Mouse (Mus musculus) hindbrain, embryonic 15.5 days (tissue): ENCODE data around the gene Crybb1. TPM values are rescaled to one million over a fixed set of nuclear protein-coding genes. Genes with fewer than 3 reads are reported as not detected.

Source experiments
- ATAC-seq: fragments of 200-750 bp; cut with Nextera tagmentation; 2 replicates; pipeline ENCODE4 v1.8.0; 2017; ENCODE audit warnings: low read depth, moderate number of reproducible peaks, moderate TSS enrichment; ENCODE audit not compliant: low FRiP score
- H3K27ac ChIP-seq: fragments of 300-500 bp; sonication (generic); replicated peaks from 2 replicates; pipeline ENCODE4 v1.5.1; 2015; ENCODE audit warnings: mild to moderate bottlenecking, inconsistent platforms
- H3K27me3 ChIP-seq: fragments of 300-500 bp; sonication (generic); 2 replicates; pipeline ENCODE4 v1.6.1; 2015; ENCODE audit warnings: control low read depth, inconsistent platforms
- H3K36me3 ChIP-seq: fragments of 300-500 bp; sonication (generic); 2 replicates; pipeline ENCODE4 v1.6.1; 2015; ENCODE audit warnings: control low read depth, inconsistent platforms
- H3K4me1 ChIP-seq: fragments of 300-500 bp; sonication (generic); replicated peaks from 2 replicates; pipeline ENCODE4 v1.6.1; 2015; ENCODE audit warnings: control low read depth, inconsistent platforms
- H3K4me2 ChIP-seq: fragments of 300-500 bp; sonication (generic); 2 replicates; pipeline ENCODE4 v1.6.1; 2015; ENCODE audit warnings: moderate library complexity, mild to moderate bottlenecking, inconsistent platforms
- H3K4me3 ChIP-seq: fragments of 300-500 bp; sonication (generic); 2 replicates; pipeline ENCODE4 v1.5.1; 2015; ENCODE audit warnings: mild to moderate bottlenecking, inconsistent platforms
- H3K9ac ChIP-seq: fragments of 300-500 bp; sonication (generic); 2 replicates; pipeline ENCODE4 v1.6.1; 2015; ENCODE audit warnings: inconsistent platforms
- H3K9me3 ChIP-seq: fragments of 300-500 bp; sonication (generic); 2 replicates; pipeline ENCODE4 v1.6.1; 2016; ENCODE audit warnings: control low read depth, inconsistent platforms
- WGBS: fragments of 180-500 bp; shearing (Covaris S2); methylation state at CpG from one replicate; pipeline ENCODE4 v1.1.7; 2015; 5-methylcytosine and 5-hydroxymethylcytosine counted together
- polyA plus RNA-seq: library from polyadenylated mRNA; unstranded; fragments of >200 nt; fragmentation: Nextera tagmentation; extraction: Ambion mirVana; gene quantifications from 2 replicates; pipeline ENCODE4 v1.2.1, GENCODE M21; 2015

Crybb1 gene
- polyA plus RNA-seq, 1 experiment from 2014 or later = 5.3 TPM

- H3K27me3 ChIP-seq = no peaks in the 10 kb centered on the region
- no peaks in the 10 kb centered on the region for H3K36me3 ChIP-seq
- peaks cover 33% of the 10 kb centered on the region for H3K4me1 ChIP-seq
- 35% methylated on average over 3 of the region's 3 CpGs for WGBS
- H3K27ac ChIP-seq = 0 out of 2 replicates have a peak overlapping the region, but pooled peaks have one; percentile 22
- no peaks in the 10 kb centered on the region for H3K9me3 ChIP-seq
- 0 out of 2 replicates have a peak, but pooled peaks have one; percentile 13 for ATAC-seq
- H3K9ac ChIP-seq = no peak overlapping the region
- no peak overlapping the region for H3K4me2 ChIP-seq
- H3K4me3 ChIP-seq = no peak overlapping the region
Measured at GRCm38 (mm10) chr5:112238781-112239482, 16.7 kb upstream of the Crybb1 start.

DNA sequence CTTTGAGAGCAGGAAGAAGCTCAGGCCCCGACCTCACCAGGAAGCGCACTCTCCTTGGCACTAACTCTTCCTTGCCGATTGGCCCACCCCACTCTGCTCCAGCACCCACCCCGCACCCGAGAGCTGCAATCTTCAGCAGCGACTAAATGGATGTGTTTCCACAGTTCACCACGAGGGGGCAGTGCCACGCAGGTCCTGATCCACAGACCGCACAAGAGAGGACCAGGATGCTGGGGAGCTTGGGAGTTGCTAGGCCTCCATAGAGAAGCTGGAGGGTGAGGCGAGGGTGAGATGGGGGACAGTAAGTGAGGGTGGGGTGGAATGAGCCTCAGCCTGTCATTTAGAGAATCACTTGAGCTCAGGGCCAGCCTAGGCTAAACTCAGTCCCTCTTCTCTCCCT, 14.9 kb upstream of the Crybb1 start:
- ATAC-seq = peak; percentile 35; the same call in 1 of the 2 replicates
- no peak overlapping the region; the same call in 1 of the 2 replicates for H3K4me2 ChIP-seq
- no peaks in the 10 kb centered on the region for H3K36me3 ChIP-seq
- no peak overlapping the region for H3K9ac ChIP-seq
- no peaks in the 10 kb centered on the region for H3K27me3 ChIP-seq
- H3K4me3 ChIP-seq = no peak overlapping the region
- H3K9me3 ChIP-seq = no peaks in the 10 kb centered on the region
- peaks cover 33% of the 10 kb centered on the region for H3K4me1 ChIP-seq
- 3% methylated on average over 10 of the region's 10 CpGs for WGBS
- no peak overlapping the region for H3K27ac ChIP-seq

- Histone ChIP-seq H3K4me1 (peaks cover 26% of the 10 kb centered on the region), H3K4me2 (no peak overlapping the region), H3K4me3 (no peak overlapping the region), H3K36me3 (no peaks in the 10 kb centered on the region), H3K9me3 (no peaks in the 10 kb centered on the region), H3K27me3 (no peaks in the 10 kb centered on the region), H3K27ac (no peak overlapping the region), H3K9ac (no peak overlapping the region)
- WGBS = 82% methylated on average over 2 of the region's 2 CpGs
- no peak for ATAC-seq
Measured at GRCm38 (mm10) chr5:112241849-112242248, 13.8 kb upstream of the Crybb1 start.

GRCm38 (mm10) chr5:112242361-112242778, 13.2 kb upstream of the Crybb1 start:
- WGBS = 58% methylated on average over 5 of the region's 5 CpGs
- peaks cover 20% of the 10 kb centered on the region for H3K4me1 ChIP-seq
- no peak overlapping the region for H3K27ac ChIP-seq

DNA sequence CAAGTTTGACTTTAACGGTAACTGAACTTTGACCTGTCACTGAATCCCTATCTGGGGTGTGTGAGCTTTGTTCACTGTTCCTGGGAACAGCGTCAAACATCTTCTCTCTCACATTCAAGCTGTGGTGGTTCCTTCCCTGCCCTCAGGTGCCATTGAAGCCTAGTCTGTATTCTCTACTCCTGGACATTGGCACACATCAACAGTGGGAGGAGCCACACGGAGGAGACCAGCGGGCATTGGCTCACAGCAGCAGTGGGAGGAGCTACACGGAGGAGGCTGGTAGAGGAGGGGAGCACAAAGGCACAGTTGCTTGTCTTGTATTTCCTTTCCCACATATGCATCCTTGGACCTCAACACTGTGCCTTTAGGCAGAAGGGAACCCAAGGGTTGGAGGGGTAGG, 12.6 kb upstream of the Crybb1 start:
- no peak overlapping the region for H3K4me3 ChIP-seq
- peaks cover 15% of the 10 kb centered on the region; the same call in 1 of the 2 replicates for H3K4me1 ChIP-seq
- WGBS = 50% methylated on average over 5 of the region's 5 CpGs
- H3K27me3 ChIP-seq = no peaks in the 10 kb centered on the region
- ATAC-seq = no peak
- no peak overlapping the region for H3K27ac ChIP-seq
- H3K36me3 ChIP-seq = no peaks in the 10 kb centered on the region
- H3K4me2 ChIP-seq = no peak overlapping the region
- no peak overlapping the region for H3K9ac ChIP-seq
- no peaks in the 10 kb centered on the region for H3K9me3 ChIP-seq

More at GRCm38 (mm10) chr5:112242361-112242778, 13.2 kb upstream of the Crybb1 start:
- H3K9ac ChIP-seq = no peak overlapping the region
- H3K27me3 ChIP-seq = no peaks in the 10 kb centered on the region
- no peak for ATAC-seq
- H3K4me3 ChIP-seq = no peak overlapping the region
- H3K36me3 ChIP-seq = no peaks in the 10 kb centered on the region
- no peak overlapping the region for H3K4me2 ChIP-seq
- no peaks in the 10 kb centered on the region for H3K9me3 ChIP-seq

DNA sequence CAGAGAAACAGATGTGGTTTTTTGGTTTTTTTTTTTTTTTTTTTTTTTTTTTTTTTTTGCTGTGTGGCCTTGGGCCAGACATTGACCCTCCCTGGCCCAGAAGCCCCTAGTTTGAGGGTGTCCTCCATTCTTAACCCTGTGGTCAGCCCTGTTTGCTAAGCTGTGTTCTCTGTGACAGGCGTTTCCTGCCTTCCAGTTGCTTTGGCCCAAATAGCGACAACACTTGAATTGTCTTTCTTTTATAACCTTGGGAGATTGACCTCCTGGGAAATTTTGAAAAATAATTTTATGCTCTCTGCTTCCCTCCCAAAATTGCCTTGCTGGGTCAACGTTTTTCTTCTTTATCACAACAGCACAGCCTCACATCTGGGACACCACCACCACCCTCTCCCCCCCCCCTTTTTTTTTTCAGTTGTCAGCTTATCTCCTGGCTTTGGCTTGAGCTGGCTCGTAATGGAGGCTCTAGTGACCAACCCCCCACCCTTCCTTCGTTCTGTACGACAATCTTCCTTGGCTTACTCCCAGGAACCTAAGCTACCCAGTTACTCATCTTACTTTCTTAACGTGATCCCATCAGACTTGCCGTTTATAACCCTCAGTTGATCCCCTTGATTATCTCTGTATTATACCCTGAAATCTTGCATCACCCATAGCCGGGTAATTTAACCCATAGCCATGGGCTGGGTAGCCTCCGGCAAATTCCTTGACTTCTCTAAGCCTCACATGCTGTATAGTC, 11.9 kb upstream of the Crybb1 start:
- H3K9ac ChIP-seq = no peak overlapping the region
- H3K4me3 ChIP-seq = no peak overlapping the region
- no peak overlapping the region for H3K4me2 ChIP-seq
- WGBS = 72% methylated on average over 10 of the region's 10 CpGs
- no peaks in the 10 kb centered on the region for H3K27me3 ChIP-seq
- peaks cover 8% of the 10 kb centered on the region; the same call in 1 of the 2 replicates for H3K4me1 ChIP-seq
- no peak for ATAC-seq
- no peak overlapping the region for H3K27ac ChIP-seq
- no peaks in the 10 kb centered on the region for H3K9me3 ChIP-seq
- H3K36me3 ChIP-seq = no peaks in the 10 kb centered on the region

GRCm38 (mm10) chr5:112244275-112244562, 11.4 kb upstream of the Crybb1 start:
- H3K4me1 ChIP-seq = peaks cover 6% of the 10 kb centered on the region; the same call in 1 of the 2 replicates
- no peak for ATAC-seq
- no peak overlapping the region for H3K27ac ChIP-seq
- WGBS = 93% methylated on average over 1 of the region's 1 CpGs
- no peaks in the 10 kb centered on the region for H3K27me3 ChIP-seq
- H3K9me3 ChIP-seq = no peaks in the 10 kb centered on the region
- no peak overlapping the region for H3K4me2 ChIP-seq
- no peaks in the 10 kb centered on the region for H3K36me3 ChIP-seq
- no peak overlapping the region for H3K9ac ChIP-seq
- H3K4me3 ChIP-seq = no peak overlapping the region

DNA sequence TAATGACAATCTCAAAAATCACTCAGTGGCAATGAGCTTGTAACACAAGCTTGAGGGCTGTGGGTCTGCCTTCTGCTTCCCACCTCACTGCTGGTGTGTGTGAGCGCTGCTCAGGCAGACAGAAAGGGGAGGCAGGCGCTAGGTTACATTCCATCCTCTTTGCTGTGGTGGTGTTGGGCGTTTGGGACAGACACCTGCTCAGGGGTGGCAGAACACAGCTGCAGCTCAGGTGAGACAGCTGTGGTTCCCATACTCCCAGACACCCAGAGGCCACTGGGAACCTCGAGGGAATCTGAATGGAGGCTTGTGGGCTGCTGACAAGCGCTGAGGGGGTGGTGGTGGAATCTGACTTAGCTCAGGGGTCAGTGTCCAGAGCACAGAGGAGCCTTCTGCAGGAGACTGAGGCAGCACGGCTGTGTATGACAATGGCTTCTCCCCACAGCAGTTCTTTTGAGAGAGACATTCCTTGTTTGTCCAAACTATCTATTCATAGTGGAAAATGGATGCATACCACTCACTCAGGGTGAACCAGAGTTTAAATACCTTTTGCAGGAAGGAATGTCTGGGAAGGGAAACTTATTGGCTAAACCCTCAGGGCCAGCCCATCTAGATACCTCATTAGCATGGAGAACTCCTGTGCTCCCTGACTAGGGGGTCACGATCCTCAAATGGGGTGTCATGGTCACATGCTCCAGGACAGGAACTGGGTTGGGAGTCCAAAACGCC, 10.6 kb upstream of the Crybb1 start:
- 52% methylated on average over 8 of the region's 8 CpGs for WGBS
- H3K4me2 ChIP-seq = no peak overlapping the region
- no peak overlapping the region for H3K4me3 ChIP-seq
- no peaks in the 10 kb centered on the region for H3K9me3 ChIP-seq
- H3K9ac ChIP-seq = no peak overlapping the region
- H3K27ac ChIP-seq = no peak overlapping the region
- H3K36me3 ChIP-seq = no peaks in the 10 kb centered on the region
- H3K27me3 ChIP-seq = no peaks in the 10 kb centered on the region
- H3K4me1 ChIP-seq = peaks cover 6% of the 10 kb centered on the region; the same call in 1 of the 2 replicates
- ATAC-seq = no peak

DNA sequence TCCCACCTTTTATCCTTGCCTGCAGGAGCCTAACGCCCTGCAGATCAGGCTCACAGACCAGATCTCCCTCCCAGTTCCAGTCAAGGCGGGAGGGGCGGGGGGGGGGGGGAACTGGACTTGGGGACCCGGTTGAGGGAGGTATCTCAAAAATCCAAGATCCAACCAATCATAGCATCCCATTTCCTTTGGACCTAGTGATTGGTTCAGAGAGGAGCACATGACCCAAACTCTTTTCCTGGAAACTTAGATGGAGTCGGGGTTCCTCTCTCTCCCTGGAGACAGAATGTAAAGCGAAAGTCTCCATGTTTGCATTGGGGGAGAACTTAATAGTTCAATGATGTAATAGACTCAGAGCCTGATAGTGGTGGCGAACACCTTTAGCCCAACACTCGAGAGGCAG, 8.2 kb upstream of the Crybb1 start:
- Histone ChIP-seq H3K27me3 (no peaks in the 10 kb centered on the region), H3K9ac (no peak overlapping the region), H3K9me3 (no peaks in the 10 kb centered on the region), H3K4me3 (no peak overlapping the region), H3K36me3 (no peaks in the 10 kb centered on the region), H3K4me1 (no peaks in the 10 kb centered on the region), H3K27ac (no peak overlapping the region), H3K4me2 (no peak overlapping the region)
- no peak for ATAC-seq
- WGBS = 46% methylated on average over 8 of the region's 8 CpGs

DNA sequence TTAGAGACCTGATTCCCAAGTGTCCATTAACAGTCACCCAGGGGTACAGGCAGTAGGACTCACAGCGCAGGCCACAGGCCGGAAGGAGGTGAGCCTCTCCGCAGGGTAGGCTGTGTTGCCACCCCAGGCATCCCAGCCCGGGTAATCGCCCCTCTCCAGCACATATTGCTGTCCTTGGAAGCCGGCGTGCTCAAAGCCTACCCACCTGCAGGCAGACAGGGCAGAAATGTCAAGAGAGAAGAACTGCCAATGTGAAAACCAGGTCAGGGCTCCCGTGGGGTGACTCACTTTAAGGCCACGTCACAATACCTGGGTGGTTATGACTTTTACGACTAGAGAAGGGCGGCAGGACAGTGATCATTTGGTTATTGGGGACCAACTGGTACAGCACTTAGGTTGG, 6.5 kb upstream of the Crybb1 start:
- WGBS = 89% methylated on average over 11 of the region's 11 CpGs
- Histone ChIP-seq H3K36me3 (no peaks in the 10 kb centered on the region), H3K4me1 (peaks cover under 1% of the 10 kb centered on the region; the same call in 1 of the 2 replicates), H3K4me2 (no peak overlapping the region), H3K27me3 (no peaks in the 10 kb centered on the region), H3K27ac (no peak overlapping the region), H3K9me3 (no peaks in the 10 kb centered on the region), H3K9ac (no peak overlapping the region), H3K4me3 (no peak overlapping the region)
- ATAC-seq = no peak

GRCm38 (mm10) chr5:112252400-112252799, 3.2 kb upstream of the Crybb1 start, which contains the start of gene Cryba4:
Cryba4 (minus strand) TSS chr5:112252518.
- H3K4me2 ChIP-seq = no peak within 1 kb of the TSS
- H3K27me3 ChIP-seq = no peaks in the 10 kb centered on the region
- H3K4me3 ChIP-seq = no peak within 1 kb of the TSS
- no peaks in the 10 kb centered on the region for H3K36me3 ChIP-seq
- WGBS = 75% methylated on average over 2 of the region's 2 CpGs
- no peak within 1 kb of the TSS for H3K9ac ChIP-seq
- H3K27ac ChIP-seq = no peak within 1 kb of the TSS
- no peak for ATAC-seq
- H3K4me1 ChIP-seq = peaks cover 23% of the 10 kb centered on the region
- no peaks in the 10 kb centered on the region for H3K9me3 ChIP-seq

GRCm38 (mm10) chr5:112253169-112253568, 2.4 kb upstream of the Crybb1 start:
- H3K4me1 ChIP-seq = peaks cover 23% of the 10 kb centered on the region
- H3K9ac ChIP-seq = no peak overlapping the region
- no peaks in the 10 kb centered on the region for H3K36me3 ChIP-seq
- H3K27ac ChIP-seq = no peak overlapping the region
- no peak for ATAC-seq
- H3K4me3 ChIP-seq = no peak overlapping the region
- H3K27me3 ChIP-seq = no peaks in the 10 kb centered on the region
- H3K9me3 ChIP-seq = no peaks in the 10 kb centered on the region
- H3K4me2 ChIP-seq = no peak overlapping the region
- 34% methylated on average over 8 of the region's 8 CpGs for WGBS
